Mouse (Mus musculus) embryonic fibroblast, embryonic 13.5 days (primary cell): ENCODE measurements around the gene Rbm5. TPM values are rescaled to one million over a fixed set of nuclear protein-coding genes. Genes with fewer than 3 reads are reported as not detected.

ENCODE experiments used
- H3K27ac ChIP-seq: 2 replicates; pipeline ENCODE4 v1.5.1; 2012; ENCODE audit warnings: low read length, control low read depth, inconsistent platforms; ENCODE audit not compliant: insufficient read depth
- H3K4me1 ChIP-seq: 2 replicates; pipeline ENCODE4 v1.6.1; 2011; ENCODE audit warnings: low read length; ENCODE audit not compliant: control insufficient read depth, insufficient read depth
- H3K4me3 ChIP-seq: 2 replicates; pipeline ENCODE4 v1.5.1; 2011; ENCODE audit warnings: mild to moderate bottlenecking, control low read depth, low read length; ENCODE audit not compliant: insufficient read depth
- CTCF ChIP-seq: IDR thresholded peaks from 2 replicates; pipeline ENCODE4 v1.5.1; 2011; ENCODE audit warnings: mild to moderate bottlenecking, control low read depth, low read length, moderate library complexity, borderline replicate concordance; ENCODE audit not compliant: insufficient read depth
- POLR2A ChIP-seq: IDR thresholded peaks from 2 replicates; pipeline ENCODE4 v1.6.1; 2011; ENCODE audit warnings: low read depth, mild to moderate bottlenecking, control low read depth, low read length, moderate library complexity
- polyA plus RNA-seq: library from polyadenylated mRNA; stranded (reverse); fragments of >200 nt; gene quantifications from 2 replicates; pipeline ENCODE4 v1.2.4, GENCODE M21; 2011; ENCODE audit warnings: low read depth; ENCODE audit not compliant: missing spikeins, insufficient read length

Gene Rbm5
- polyA plus RNA-seq, 1 experiment: 248 TPM

- peaks cover 16% of the 10 kb centered on the region for H3K4me1 ChIP-seq
- H3K4me3 ChIP-seq: no peak overlapping the region
- no peak for TF ChIP-seq POLR2A
- no peak for TF ChIP-seq CTCF
- H3K27ac ChIP-seq: no peak overlapping the region
These were observed 75.2 kb downstream of the Rbm5 start for GRCm38 (mm10) chr9:107695441-107696105.

DNA sequence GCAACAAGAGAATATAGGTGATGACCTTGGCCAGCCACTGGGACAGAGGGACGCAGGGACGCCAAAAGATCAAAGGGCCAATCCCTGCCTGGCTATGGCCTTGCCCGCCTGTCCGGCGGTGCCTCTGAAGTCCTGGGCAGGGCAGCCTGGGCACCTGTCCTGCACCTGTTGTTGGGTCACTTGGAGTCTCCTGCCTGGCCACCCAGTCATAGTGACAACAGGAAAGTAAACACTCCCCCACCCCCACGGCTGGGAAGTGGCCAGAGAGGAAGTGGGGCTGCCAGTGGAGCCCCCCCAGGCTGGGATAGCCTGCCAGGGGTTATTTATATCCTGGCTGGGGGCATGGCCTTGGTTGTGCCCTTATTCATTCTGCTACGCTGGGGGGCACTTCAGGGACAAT is 76.2 kb downstream of the Rbm5 start:
- TF ChIP-seq POLR2A (no peak), CTCF (no peak)
- Histone ChIP-seq H3K4me3 (no peak overlapping the region), H3K27ac (no peak overlapping the region), H3K4me1 (peaks cover 11% of the 10 kb centered on the region)

- Histone ChIP-seq H3K27ac (no peak overlapping the region), H3K4me3 (no peak overlapping the region), H3K4me1 (no peaks in the 10 kb centered on the region; the same call in 1 of the 2 replicates)
- TF ChIP-seq CTCF (no peak), POLR2A (no peak)
These were observed 77.3 kb downstream of the Rbm5 start for GRCm38 (mm10) chr9:107693433-107693987.

GRCm38 (mm10) chr9:107692785-107693184 is 78.0 kb downstream of the Rbm5 start:
- TF ChIP-seq CTCF (no peak), POLR2A (no peak)
- no peaks in the 10 kb centered on the region for H3K4me1 ChIP-seq
- no peak overlapping the region for H3K4me3 ChIP-seq
- no peak overlapping the region for H3K27ac ChIP-seq

DNA sequence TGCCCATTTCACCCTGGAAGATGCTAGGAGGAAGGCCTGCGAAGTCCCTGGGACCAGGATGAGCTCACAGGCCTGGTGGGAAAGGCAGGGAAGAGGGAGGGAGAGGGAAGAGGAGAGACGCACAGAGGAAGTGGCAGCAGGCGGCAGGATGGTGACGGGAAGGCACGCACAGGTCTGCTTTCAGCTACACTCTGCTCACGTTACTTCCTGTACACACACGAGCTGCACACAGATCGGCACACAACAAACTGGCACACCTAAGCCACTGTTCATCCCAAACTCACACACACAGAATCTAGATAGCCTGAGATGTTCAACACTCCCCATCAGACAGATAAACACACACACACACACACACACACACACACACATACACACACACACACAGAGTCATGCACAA is 80.4 kb downstream of the Rbm5 start:
- Histone ChIP-seq H3K4me1 (no peaks in the 10 kb centered on the region), H3K27ac (no peak overlapping the region), H3K4me3 (no peak overlapping the region)
- no peak for TF ChIP-seq CTCF
- no peak for TF ChIP-seq POLR2A

Other genes with a start within 250 kb of the Rbm5 start
- gene Tmem115, start 237.1 kb downstream of the Rbm5 start, polyA plus RNA-seq: 21.4 and 26.1 TPM in 2 replicates
- 14.4 and 18.3 TPM in 2 replicates for gene Cyb561d2, start 228.8 kb downstream of the Rbm5 start, polyA plus RNA-seq
- 16.7 and 18.9 TPM in 2 replicates for gene Nprl2, start 228.8 kb downstream of the Rbm5 start, polyA plus RNA-seq
- gene Zmynd10, start 223.7 kb downstream of the Rbm5 start, polyA plus RNA-seq: 0.79 TPM in 1 of 2 replicates, not detected in the other
- gene Rassf1, start 219.4 kb downstream of the Rbm5 start, polyA plus RNA-seq: 72.6 and 86.5 TPM in 2 replicates
- 14.5 and 15.6 TPM in 2 replicates for gene Tusc2, start 207.7 kb downstream of the Rbm5 start, polyA plus RNA-seq
- gene Hyal2, start 203.1 kb downstream of the Rbm5 start, polyA plus RNA-seq: 28.0 and 34.4 TPM in 2 replicates
- gene Hyal1, start 194.1 kb downstream of the Rbm5 start, polyA plus RNA-seq: 13.9 and 15.6 TPM in 2 replicates
- 11.3 and 15.4 TPM in 2 replicates for gene Naa80, start 192.1 kb downstream of the Rbm5 start, polyA plus RNA-seq
- 0.40 and 0.76 TPM in 2 replicates for gene Hyal3, start 190.2 kb downstream of the Rbm5 start, polyA plus RNA-seq
- 31.1 and 31.5 TPM in 2 replicates for gene Ifrd2, start 183.4 kb downstream of the Rbm5 start, polyA plus RNA-seq
- gene Sema3b, start 161.8 kb downstream of the Rbm5 start, polyA plus RNA-seq: 9.5 and 16.6 TPM in 2 replicates
- 388 and 402 TPM in 2 replicates for gene Gnai2, start 135.6 kb downstream of the Rbm5 start, polyA plus RNA-seq
- gene Slc38a3, start 101.5 kb downstream of the Rbm5 start, polyA plus RNA-seq: 1.1 TPM in 1 of 2 replicates, not detected in the other
- not detected in 2 replicates for gene Gnat1, start 91.3 kb downstream of the Rbm5 start, polyA plus RNA-seq
- gene Sema3f, start 60.5 kb downstream of the Rbm5 start, polyA plus RNA-seq: 68.0 and 88.1 TPM in 2 replicates
- 83.3 and 87.1 TPM in 2 replicates for gene Rbm6, start 102.2 kb upstream of the Rbm5 start, polyA plus RNA-seq
- gene Mon1a, start 117.2 kb upstream of the Rbm5 start, polyA plus RNA-seq: 6.4 and 8.7 TPM in 2 replicates
- gene Mst1r, start 135.9 kb upstream of the Rbm5 start, polyA plus RNA-seq: 0.61 and 1.6 TPM in 2 replicates
- gene Actl11, start 157.5 kb upstream of the Rbm5 start, polyA plus RNA-seq: not detected in 2 replicates
- gene Camkv, start 164.7 kb upstream of the Rbm5 start, polyA plus RNA-seq: not detected in 2 replicates
- 11.1 and 13.5 TPM in 2 replicates for gene Traip, start 179.1 kb upstream of the Rbm5 start, polyA plus RNA-seq
- 18.8 and 27.3 TPM in 2 replicates for gene Uba7, start 204.5 kb upstream of the Rbm5 start, polyA plus RNA-seq
- 0.75 and 1.2 TPM in 2 replicates for gene Gm20661, start 212.1 kb upstream of the Rbm5 start, polyA plus RNA-seq
- gene Inka1, start 214.9 kb upstream of the Rbm5 start, polyA plus RNA-seq: 15.0 and 21.0 TPM in 2 replicates
- gene Cdhr4, start 221.5 kb upstream of the Rbm5 start, polyA plus RNA-seq: 2.1 and 4.0 TPM in 2 replicates
- not detected in 2 replicates for gene Gm20662, start 225.4 kb upstream of the Rbm5 start, polyA plus RNA-seq
- gene Ip6k1, start 231.5 kb upstream of the Rbm5 start, polyA plus RNA-seq: 54.9 and 57.9 TPM in 2 replicates